Mouse (Mus musculus): ENCODE measurements around the gene Drd2.

DNA sequence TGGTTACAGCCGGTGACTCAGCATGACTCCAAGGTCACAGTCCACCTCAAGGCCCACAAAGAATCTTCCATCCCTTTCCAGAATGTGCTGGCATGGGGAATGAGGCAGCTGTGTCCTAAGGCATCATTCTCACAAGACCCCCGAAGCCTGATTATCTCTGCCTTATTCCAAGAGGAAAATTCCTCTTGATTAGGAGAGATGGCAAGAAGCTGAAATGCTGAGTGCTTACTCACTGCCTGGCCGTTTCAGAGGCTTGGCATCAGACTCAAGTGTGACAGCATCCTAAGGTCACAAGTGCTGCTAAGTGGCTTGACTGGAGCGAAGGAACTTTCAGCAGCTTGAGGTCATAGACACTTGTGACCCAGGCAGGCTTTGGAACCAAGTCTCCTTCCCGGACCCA lies 70.2 kb downstream of the Drd2 start:
- TF ChIP-seq TCF12 (IDR thresholded peaks at IDR 0.05; ENCODE audit: insufficient read depth, poor library complexity, severe bottlenecking) (no peak), SRF (IDR thresholded peaks at IDR 0.05; ENCODE audit: control insufficient read depth, insufficient read length, low read depth) (no peak), TCF3 (IDR thresholded peaks at IDR 0.05; ENCODE audit: insufficient read length, low read depth) (no peak)
